Mouse (Mus musculus) gastrocnemius, postnatal 14 days (tissue): ENCODE data around the gene Rrp7a. TPM values are rescaled to one million over a fixed set of nuclear protein-coding genes. Genes with fewer than 3 reads are reported as not detected.
A peak's percentile ranks its signal among the peaks of the same experiment; 100 is the strongest.

ENCODE experiments used
- DNase-seq: peaks from one replicate; pipeline ENCODE4 v3.0.0; 2021; ENCODE audit warnings: mixed read lengths
- intact Hi-C: fragments of 180-260 bp; cut with DNase I; formaldehyde crosslinking; loops from one replicate; pipeline ENCODE4 v1.15.1; 2025; ENCODE audit warnings: low total_unique reads
- long read RNA-seq, 2 experiments: library from polyadenylated mRNA; stranded (forward); transcript quantifications; one replicate each; pipeline ENCODE4 v2.0.0; 2021
- total RNA-seq, 2 experiments: library from RNA; stranded (reverse); gene quantifications; 2 replicates each; pipeline ENCODE4 v1.2.3; 2021

Gene Rrp7a
- total RNA-seq: 10 to 100 TPM; 40.2 to 41.2 TPM
- long read RNA-seq, experiment 1, full-length matches to known transcripts: 60 of 68 reads
- long read RNA-seq, experiment 1, partial matches to known transcripts: 4 of 68 reads
- long read RNA-seq, experiment 1, other reads (novel, unspliced or antisense): 4 of 68 reads
- long read RNA-seq, experiment 2, full-length matches to known transcripts: 60 of 68 reads
- long read RNA-seq, experiment 2, partial matches to known transcripts: 1 of 68 reads
- long read RNA-seq, experiment 2, other reads (novel, unspliced or antisense): 7 of 68 reads

DNA sequence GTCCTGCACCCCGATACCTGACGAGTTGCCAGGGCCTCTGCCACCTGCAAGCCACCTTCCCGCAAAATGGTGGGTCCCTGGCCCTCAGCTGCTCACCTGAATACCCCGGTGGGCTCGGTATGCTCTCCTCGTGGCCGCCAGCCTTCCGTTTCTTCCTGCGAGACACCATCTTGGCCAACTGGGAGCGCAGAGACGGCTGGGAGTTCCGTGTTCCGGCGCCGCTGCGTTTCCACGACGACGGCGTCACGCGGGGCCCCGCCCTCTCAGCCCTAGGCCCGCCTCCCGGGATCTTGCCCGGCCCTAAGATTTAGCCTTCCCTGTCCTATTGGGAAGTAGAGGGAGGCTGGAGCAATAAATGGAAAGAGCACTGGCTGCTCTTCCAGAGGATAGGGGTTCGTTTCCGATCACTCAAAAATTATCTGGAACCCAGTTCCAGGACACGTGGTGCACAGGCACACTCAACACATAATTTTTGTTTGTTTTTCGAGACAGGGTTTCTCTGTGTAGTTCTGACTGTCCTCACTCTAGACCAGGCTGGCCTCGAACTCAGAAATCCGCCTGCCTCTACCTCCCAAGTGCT lies at the start of gene Rrp7a:
Gene Rrp7a (minus strand): TSS at position 236 of the 580 bp plus-strand sequence.
- peak; percentile 93 for DNase-seq
- intact Hi-C loops: no loop called here

DNA sequence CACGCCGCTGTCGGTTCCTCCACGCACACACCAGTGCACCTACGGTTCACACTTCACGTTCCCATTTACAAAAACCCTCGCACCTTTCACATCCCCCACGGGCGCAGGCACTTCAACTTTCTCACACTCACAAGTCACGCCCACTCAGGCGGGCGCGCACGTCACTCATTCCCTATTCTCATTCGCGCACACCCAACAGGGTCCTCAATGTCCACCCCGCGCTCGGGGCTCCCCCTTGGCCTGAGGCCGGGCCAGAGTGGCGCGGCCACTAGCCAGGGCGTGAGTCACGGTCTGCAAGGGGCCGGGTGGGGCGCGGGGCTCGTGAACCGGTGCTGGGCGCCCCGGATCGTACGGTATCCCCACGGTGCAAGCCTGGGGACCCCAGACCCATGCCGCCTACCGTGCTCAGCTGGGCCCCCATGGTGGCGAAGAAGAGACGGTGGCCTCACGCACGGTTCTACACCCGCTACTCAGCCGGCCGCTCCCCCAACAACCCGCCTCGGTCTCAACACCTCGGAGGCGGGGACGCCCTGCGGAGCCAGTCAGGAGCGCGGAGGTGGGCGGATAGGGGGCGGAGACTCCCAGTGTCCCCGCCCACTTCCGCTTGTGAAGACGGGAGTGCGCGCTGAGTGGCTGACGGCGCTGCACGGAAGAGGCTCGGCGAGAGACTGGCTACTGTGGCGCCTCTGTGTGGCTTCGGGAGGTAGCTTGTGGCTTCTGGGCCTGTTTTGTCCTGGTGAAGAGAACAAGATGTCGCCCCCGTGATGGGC lies 49.3 kb upstream of the Rrp7a start:
- intact Hi-C loops: no loop called here
- peak; percentile 96 for DNase-seq

DNA sequence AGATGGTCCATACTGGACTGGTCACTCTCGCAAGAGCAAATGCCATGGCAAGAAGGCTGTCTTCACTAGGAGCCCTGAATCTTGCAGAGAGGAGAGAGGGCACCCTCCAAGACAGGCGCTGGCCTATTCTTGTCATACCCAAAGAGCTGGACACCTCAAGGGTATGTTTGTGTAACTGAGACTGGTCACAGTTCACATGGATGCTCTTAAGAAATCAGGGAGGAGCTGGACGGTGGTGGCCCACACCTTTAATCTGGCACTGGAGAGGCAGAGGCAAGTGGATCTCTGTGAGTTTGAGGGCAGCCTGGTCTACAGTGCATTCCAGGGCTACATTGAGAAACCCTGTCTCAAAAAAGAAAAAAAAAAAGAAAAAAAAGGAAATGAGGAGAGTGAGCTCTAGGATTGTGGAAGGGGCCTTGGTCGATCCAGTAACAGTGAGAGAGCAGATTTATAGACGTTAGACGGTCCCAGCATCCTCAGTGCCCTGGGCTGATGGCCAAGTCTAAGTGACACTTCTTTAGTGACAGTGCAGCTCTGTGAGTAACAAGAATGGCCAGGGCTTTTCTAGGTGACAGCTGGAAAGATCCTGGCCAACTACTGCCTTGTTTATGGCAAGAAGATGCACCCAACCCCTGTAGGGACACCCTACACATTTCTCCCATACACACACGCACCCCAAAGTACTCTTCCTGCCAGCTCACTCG lies 48.5 kb upstream of the Rrp7a start:
- no peak for DNase-seq
- intact Hi-C loops: no loop called here

DNA sequence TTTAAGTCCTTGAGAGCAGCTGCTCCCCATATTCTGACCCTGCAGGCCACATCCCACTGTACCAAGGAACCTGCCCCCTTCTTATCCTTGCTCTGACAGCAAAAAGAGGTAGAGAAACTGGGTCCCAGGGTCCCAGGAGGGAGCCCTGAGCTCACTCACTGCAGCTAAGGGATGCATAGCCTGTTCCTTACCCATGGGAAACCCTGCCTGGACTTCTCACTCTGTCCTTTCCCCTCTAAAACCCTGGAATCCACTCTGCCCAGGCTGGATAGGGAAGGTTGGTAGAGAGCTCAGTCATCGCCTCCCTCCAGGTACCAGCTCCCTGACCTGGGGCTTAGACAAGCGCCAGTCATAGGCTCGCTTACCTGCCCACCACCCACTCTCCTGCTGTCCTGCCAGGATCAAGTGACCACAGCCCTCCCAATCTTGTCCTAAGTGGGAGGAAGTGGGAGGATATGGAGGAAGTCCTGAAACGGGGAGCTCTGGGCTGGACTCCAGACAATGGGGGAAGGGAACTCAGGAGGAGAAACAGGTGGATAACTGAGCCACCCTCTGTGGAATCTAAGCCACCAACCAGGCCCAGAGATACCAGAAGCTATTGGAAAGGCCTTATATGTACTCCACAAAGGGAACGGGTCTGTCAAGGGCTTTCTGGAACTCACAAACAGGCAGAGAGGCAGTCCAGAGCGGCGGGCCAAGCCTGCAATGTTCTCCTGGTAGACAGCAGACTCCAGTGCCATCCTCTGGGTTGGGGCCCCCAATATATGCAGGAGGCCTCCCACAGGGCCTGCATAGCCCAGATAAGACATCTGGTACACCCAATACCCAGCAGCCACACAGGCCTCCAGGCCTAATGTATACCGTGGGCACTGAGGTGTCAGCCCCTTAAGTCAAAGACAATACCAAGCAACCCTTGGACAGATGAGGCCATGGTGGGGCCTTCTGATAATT lies 47.4 kb upstream of the Rrp7a start:
- intact Hi-C loops: no loop called here

DNA sequence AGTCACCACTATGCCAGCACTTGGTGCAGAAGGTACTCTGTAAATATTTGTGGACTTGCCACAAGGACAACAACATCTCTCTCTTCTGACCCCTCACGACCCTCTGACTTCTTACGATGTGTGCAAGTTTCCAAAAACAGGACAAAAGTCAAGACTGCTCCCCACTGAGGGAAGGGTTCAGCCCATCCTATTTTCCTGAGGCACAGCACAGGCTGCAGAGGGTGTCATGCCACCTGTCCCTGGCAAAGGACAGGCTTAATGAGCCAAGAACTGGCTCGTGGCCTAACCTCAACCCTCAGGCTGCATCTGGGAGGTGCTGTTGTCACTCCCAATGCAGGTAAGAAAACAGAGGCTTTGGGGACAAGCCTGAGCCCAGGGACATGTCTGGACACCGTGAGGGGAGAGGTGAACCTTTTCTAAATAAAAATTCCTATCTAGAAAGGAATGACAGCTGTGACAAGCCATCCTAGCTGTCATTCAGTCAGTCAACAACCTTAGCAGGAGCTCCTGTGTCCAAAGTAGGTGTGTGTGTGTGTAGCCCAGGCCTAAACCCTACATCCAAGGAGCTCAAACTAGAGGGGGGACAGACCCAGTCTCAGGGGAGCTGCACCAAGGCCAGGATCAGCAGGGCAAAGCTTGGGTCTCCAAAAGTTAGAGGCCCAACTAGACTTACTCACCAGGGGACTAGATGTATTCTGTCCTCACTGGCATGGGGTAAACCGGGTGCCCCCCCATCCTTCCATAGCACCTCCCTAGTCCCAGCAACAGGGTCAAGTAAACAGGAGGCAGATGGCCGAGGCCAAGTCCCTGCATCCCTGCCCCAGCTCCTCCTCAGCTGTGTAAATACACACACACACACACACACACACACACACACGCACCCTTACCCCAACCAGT lies 46.5 kb upstream of the Rrp7a start:
- intact Hi-C loops: no loop called here
- no peak for DNase-seq

More for the DNA sequence above, 47.4 kb upstream of the Rrp7a start:
- DNase-seq: no peak

DNA sequence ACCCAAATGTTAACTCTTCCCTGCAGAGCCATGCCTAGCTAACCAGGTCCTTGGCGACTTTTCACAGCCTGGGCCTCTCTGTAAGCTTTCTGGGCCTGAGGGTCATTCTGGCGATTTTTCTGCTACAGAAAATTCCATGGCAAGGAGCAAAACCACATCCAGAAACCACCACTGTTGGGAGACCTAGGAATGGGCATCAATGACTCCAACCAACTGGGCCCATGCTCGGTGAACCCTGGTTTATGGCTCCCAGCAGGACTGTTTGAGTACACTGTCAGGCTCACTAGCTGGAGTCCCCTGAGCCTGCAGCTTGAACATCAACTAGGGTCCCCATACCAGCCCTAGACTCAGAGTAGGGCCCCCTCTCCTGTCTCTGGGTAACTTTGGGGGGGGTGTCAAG lies 45.7 kb upstream of the Rrp7a start:
- intact Hi-C loops: no loop called here

DNA sequence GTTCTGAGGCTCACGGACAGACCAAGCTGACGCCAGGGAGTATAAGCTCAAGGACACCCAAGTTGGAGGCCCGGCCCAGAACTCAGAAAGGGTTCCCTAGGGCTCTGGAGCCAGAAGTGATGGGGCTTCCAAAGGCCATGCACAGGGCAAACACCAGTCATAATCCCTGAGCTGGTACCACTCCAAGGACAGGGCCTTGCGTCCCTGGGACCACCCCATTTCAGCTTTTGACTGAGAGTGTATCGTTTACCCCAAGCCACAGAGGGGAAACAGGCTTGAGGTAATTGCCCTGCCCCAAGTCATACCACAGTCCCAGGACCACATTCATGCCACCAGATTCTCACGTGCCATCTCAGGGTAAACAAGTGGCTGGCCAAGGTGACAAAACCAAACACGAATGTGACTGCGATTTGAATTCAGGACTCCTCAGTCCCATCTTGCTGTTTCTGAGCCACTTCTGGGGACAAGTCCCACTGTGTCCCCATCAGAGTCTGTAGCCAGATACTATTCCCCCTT lies 45.0 kb upstream of the Rrp7a start:
- no peak for DNase-seq
- intact Hi-C loops: no loop called here

More for the DNA sequence above, 45.7 kb upstream of the Rrp7a start:
- no peak for DNase-seq

DNA sequence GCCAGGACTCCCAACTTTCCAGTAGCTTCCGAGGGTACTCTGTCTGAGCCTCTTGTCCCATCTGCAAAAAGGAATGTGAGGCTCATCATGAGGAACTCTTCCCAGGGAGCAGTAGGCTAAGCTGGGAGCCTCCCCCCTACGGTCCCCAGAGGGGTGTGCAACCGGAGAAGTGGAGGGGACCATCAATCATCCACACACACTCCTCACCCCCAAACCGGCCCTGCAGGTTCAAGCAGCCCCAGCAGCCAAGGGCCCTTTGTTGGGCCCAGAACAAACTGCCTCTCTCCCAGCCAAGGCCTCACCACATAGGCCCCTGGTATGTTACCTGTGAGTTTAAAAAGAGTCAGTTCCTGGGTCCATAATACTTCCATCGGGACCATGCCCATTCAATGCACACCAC lies 44.5 kb upstream of the Rrp7a start:
- intact Hi-C loops: no loop called here
- DNase-seq: no peak

DNA sequence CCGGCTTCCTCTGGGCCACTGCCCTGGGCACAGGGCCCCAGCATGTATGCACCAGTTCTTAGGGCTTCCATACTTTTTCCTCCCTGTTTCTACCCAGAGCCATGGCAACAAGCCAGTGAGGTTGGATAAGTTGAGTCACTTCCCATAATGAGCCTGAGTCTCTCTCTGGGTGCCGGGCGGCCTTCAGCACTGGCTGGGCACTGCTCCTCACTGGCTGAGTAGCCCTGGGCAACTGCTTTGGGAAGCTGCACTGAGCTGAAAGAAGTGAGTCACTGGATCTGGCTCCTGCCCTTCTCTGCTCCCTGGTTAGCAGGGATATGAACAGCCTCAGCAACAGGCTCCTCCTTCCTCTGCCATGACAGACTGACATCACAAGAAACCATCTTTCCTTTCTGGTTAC lies 44.0 kb upstream of the Rrp7a start:
- intact Hi-C loops: no loop called here
- DNase-seq: peak; percentile 66

DNA sequence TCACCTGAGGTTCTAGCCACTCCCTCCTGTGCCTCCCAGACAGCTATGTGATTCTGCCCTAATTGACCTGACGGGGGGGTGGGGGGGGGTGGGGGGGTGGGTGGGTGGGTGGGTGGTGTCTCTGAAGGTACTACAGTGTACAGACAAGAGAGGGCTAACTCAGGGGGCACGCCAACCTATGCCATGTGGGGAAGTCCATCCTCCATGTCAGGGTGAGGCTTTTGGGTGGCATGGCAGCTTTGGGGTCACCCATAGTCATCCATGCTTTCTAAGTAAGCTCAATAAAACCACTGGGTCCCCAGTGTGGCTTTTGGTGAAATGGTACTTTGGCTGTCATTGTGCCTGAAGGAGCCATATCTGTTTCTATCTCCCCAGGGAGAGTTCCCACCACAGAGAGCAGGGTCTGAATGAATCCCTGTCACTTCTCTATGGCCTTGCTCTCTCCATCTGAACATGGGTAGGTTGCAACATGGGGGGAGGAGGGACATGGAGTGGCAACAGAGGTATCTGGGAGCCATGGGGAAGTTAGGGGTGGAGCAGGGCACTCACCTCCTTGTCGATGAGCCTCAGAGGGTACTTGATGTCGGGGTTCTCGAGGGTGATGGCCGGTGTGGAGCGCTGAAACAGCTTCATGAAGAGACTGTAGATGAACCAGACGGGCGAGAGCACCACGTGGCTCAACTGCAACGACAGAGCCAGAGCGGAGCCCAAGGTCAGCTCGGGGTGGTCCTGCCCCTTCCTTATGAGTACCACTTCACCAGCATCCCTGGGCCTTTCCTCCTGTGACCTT lies 43.1 kb upstream of the Rrp7a start:
- DNase-seq: no peak
- intact Hi-C loops: no loop called here

DNA sequence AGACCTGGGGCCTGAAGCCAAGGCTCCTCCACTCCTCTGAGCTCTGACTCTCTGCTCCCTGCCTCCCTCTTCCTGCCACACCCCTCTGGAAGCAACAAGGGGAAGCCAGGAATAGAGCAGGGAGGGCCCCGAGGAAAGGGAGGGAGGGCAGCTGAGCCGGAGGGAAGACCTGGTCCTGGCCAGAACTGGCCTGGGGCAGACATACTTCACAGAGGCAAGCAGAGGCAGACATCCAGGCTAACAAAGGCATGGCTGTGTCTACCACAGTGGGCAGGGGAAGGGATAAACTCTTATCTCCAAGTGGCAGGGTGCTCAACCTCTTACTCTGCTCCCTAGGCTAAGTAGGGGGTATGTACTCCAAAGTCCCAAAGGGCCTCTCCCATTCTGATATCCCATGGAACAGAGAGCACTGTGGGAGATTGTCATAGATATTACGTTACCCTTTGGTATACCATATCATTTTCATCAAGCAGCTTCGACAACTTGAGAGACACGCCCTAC lies 42.4 kb upstream of the Rrp7a start:
- intact Hi-C loops: no loop called here

DNA sequence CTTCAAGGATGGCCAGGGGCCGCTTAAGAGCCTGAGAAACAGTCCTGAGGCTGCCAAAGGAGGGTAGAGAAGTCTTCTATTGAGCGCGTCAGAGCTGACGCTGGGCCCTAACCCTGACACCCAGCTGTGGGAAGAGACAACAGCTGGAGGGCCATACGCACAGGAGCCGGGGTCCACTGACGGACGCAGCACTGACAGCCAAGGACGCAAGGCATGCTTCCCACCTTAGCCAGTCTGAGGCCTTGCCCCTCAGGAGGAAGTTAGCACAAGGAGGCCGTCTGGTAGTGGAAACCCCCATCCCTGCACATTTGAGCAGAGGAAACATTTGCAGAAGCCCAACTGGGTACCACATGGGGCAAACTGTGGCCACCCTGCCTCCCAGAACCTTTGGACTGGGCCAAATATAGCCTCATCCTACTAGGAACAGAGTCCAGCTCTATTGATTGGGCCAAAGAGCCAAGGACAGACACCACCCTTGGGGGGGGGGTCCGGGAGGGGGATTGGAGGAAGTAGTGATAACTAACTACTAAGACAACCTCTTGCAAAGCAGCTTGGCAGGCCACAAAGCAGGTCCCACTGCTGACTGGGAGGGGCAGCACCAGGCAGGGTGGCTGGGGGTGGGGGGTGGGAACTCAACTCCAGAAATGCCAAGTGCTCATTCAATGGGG lies 40.4 kb upstream of the Rrp7a start:
- intact Hi-C loops: no loop called here
- DNase-seq: no peak

More for the DNA sequence above, 42.4 kb upstream of the Rrp7a start:
- peak; percentile 73 for DNase-seq

DNA sequence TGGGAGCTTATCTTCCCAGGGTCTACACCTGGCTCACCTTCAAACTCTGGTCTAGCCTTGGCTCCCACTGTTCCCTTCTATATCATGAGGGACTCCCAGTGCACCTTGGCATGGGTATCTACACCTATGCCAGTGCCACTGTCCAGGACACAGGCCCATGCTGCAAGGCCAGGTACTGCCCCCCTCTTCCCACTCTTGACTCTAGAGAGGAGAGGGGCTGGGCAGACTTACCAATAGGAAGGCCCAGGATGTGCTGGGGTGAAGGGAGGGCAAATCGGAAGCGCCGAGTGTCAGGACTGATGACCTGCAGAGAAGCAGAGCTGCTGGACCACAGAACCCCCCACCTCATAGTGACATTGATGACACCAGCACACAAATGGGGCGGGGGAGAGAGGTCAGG lies 39.4 kb upstream of the Rrp7a start:
- intact Hi-C loops: no loop called here

DNA sequence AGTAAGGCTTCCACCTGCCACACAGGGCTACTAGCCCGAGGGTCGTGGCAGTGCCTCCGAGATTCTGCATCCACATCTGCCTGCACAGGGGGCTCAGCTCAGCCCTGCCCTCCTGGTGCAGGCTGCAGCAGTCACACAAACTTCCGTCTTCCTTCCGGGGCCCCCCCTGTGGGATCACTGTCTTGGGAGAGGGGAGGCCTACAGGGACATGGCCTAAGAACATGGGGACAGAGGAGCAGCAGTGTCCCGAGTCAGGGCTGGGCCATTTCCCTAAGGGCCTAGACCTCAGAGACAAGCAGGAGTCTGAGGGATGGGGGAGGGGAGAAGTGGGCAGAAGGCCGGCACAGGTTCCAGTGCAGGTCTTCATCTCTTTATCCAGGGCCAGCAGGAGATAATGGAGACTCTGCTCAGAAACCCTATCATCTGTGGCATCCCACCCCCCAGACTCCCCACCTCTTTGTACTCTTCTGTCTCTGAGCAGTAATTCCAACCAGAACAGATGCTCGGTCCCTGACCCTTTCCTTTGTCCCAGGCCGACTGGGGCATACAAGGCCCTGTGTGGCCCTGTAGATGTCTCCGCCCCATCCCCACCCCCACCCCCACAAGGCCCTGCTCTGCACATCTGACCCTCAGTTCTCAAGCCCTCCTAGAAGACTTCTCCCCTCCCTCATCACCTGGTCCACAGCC lies 38.6 kb upstream of the Rrp7a start:
- intact Hi-C loops: no loop called here
- DNase-seq: no peak

More for the DNA sequence above, 39.4 kb upstream of the Rrp7a start:
- DNase-seq: no peak

DNA sequence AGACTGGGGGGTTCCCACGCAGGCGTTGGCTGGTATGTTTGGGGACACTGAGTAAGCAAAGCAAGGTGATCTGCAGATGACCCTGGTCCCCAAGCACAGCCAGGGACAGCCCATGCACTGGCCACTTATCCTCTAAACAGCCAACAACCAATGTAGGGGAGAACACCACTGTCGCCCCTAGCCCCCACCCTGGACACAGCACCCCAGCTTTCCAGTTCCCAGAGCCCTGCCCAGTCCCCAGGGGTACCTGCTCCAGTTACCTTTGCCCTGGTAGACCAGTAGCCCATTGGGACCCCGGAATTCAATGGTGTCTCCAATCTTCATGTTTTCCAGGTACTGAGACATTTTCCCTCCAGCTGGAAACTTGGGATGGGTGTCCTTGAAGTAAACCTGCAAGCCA lies 38.0 kb upstream of the Rrp7a start:
- intact Hi-C loops: no loop called here
- no peak for DNase-seq

DNA sequence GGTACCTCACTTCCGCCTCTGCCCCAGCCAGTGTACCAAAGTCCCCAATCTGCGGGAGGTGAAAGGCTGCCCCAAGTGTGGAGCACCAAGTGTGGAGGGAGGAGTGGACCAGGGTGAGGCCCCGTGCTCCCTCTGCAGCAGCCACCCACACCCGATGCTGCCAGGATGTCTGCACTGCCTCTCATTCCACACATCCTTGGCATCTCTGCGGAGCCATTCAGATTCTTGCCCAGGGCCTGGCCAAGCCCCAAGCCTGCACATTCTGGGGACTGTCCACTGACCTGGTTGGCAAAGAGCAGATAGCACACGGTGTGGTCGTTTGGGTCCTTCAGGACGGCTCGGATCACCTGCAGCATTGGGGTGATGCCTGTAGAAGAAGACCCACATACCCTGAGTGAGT lies 37.2 kb upstream of the Rrp7a start:
- intact Hi-C loops: loop anchor here (5.0 kb wide), 1 partner anchor 47 kb away; no protein-coding TSS in a partner anchor
- DNase-seq: no peak
